Mouse (Mus musculus): ENCODE data around the gene Fndc3b. TPM values are rescaled to one million over a fixed set of nuclear protein-coding genes. Genes with fewer than 3 reads are reported as not detected.

Gene Fndc3b
- 3.1 TPM for total RNA-seq (2023)

GRCm38 (mm10) chr3:27710648-27711428 is at the start of gene Fndc3b:
Gene Fndc3b, minus strand, starts transcription at chr3:27711307.

GRCm38 (mm10) chr3:27371276-27371621 is 339.9 kb downstream of the Fndc3b start, which contains the start of gene Ghsr:
Gene Ghsr, plus strand, starts transcription at chr3:27371351.

Other genes starting within 250 kb of the Fndc3b start
- gene Tmem212, start 185.1 kb upstream of the Fndc3b start, total RNA-seq (2023): not detected
- gene Pld1, start 227.4 kb upstream of the Fndc3b start, total RNA-seq (2023): 0.38 TPM

All from CD4-positive naive resting alpha-beta T cell, adult 76 days (primary cell).